In the genomic region with DNA sequence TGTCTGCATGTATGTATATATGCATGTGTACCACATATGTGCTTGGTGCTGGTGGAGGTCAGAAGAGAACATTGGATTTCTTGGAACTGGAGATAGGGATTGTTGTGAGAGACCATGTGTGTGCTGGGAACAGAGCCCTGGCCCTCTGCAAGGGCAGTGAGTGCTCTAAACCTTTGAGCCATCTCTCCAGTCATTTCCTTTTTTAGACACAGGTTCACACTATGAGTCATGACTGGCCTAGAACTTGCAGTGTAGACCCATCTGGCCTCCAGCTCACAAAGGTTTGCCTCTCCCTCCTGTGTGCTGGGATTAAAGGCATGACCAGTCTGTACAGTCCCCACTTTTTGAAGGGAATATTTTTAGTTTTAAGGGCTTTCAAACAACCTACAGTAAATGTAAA, we compare ENCODE assay signal across 27 mouse cellular contexts. TPM values are rescaled to one million over a fixed set of nuclear protein-coding genes. Genes with fewer than 3 reads are reported as not detected.
"Had no signal": no experiment of that assay in that cellular context is flagged by ENCODE, and none has a peak within 500 bp of the region (broad histone marks: within the 10 kb centered on the region; RNA-seq: fewer than 3 reads in every experiment).

No protein-coding gene starts in this region.

- H3K9me3 ChIP-seq: embryonic facial prominence, embryonic 10.5 days; embryonic facial prominence, embryonic 12.5 days; embryonic facial prominence, embryonic 13.5 days; embryonic facial prominence, embryonic 15.5 days; forebrain, embryonic 10.5 days; forebrain, embryonic 12.5 days; forebrain, embryonic 13.5 days; forebrain, embryonic 15.5 days; heart, embryonic 10.5 days had no signal

- H3K4me3 ChIP-seq: embryonic facial prominence, embryonic 10.5 days; embryonic facial prominence, embryonic 12.5 days; embryonic facial prominence, embryonic 13.5 days; embryonic facial prominence, embryonic 15.5 days; erythroblast, embryonic 14.5 days; forebrain, embryonic 10.5 days; forebrain, embryonic 12.5 days; forebrain, embryonic 13.5 days; forebrain, embryonic 15.5 days; gastrocnemius, adult 2 months; heart, adult 2 months; heart, embryonic 10.5 days had no signal

- H3K27me3 ChIP-seq: embryonic facial prominence, embryonic 12.5 days; embryonic facial prominence, embryonic 13.5 days; embryonic facial prominence, embryonic 15.5 days; forebrain, embryonic 12.5 days; forebrain, embryonic 13.5 days; forebrain, embryonic 15.5 days had no signal

- H3K4me2 ChIP-seq: embryonic facial prominence, embryonic 12.5 days; embryonic facial prominence, embryonic 13.5 days; embryonic facial prominence, embryonic 15.5 days; forebrain, embryonic 12.5 days; forebrain, embryonic 13.5 days; forebrain, embryonic 15.5 days; heart, embryonic 11.5 days had no signal

- H3K9ac ChIP-seq: embryonic facial prominence, embryonic 12.5 days; embryonic facial prominence, embryonic 13.5 days; embryonic facial prominence, embryonic 15.5 days; forebrain, embryonic 12.5 days; forebrain, embryonic 13.5 days; forebrain, embryonic 15.5 days; forebrain, postnatal 0 days had no signal

- DNase-seq: cerebellum, postnatal 10 days; cerebellum, postnatal 14 days; cerebellum, postnatal 25 days; cerebellum, postnatal 36 days; embryo, embryonic 11 days; forebrain, postnatal 0 days; gastrocnemius, adult 2 months; gastrocnemius, postnatal 10 days; gastrocnemius, postnatal 14 days; gastrocnemius, postnatal 25 days; heart, adult 11 months; heart, adult 18-20 months; heart, adult 2 months had no signal

- H3K4me1 ChIP-seq: embryonic facial prominence, embryonic 10.5 days; embryonic facial prominence, embryonic 12.5 days; embryonic facial prominence, embryonic 13.5 days; embryonic facial prominence, embryonic 15.5 days; forebrain, embryonic 10.5 days; forebrain, embryonic 12.5 days; heart, embryonic 10.5 days had no signal

- H3K27ac ChIP-seq: embryonic facial prominence, embryonic 10.5 days; embryonic facial prominence, embryonic 12.5 days; embryonic facial prominence, embryonic 13.5 days; embryonic facial prominence, embryonic 15.5 days; forebrain, embryonic 10.5 days; forebrain, embryonic 12.5 days; forebrain, embryonic 13.5 days; forebrain, embryonic 15.5 days; gastrocnemius, adult 2 months; heart, adult 2 months; heart, embryonic 10.5 days had no signal

- H3K36me3 ChIP-seq: embryonic facial prominence, embryonic 10.5 days; embryonic facial prominence, embryonic 12.5 days; embryonic facial prominence, embryonic 13.5 days; embryonic facial prominence, embryonic 15.5 days; forebrain, embryonic 10.5 days; forebrain, embryonic 12.5 days; forebrain, embryonic 15.5 days; heart, embryonic 10.5 days had no signal

RNA-seq across cellular contexts. Expression of a gene that starts 33.8 kb away (rescaled TPM):
- total RNA-seq: common myeloid progenitor, adult 5-6 weeks; granulocyte monocyte progenitor cell, adult 5-6 weeks; heart, adult 18-20 months; heart, adult 2 months; heart, adult 8-10 months had no signal
- polyA plus RNA-seq: erythroblast, embryonic 14.5 days; heart, adult 2 months had no signal
